Mouse (Mus musculus): ENCODE data around the gene Lbx1. TPM values are rescaled to one million over a fixed set of nuclear protein-coding genes. Genes with fewer than 3 reads are reported as not detected.

Gene Lbx1
- polyA plus RNA-seq (2012; rRNA removed; ENCODE audit: low replicate concordance): 0.11 and 2.2 TPM in 2 replicates

DNA sequence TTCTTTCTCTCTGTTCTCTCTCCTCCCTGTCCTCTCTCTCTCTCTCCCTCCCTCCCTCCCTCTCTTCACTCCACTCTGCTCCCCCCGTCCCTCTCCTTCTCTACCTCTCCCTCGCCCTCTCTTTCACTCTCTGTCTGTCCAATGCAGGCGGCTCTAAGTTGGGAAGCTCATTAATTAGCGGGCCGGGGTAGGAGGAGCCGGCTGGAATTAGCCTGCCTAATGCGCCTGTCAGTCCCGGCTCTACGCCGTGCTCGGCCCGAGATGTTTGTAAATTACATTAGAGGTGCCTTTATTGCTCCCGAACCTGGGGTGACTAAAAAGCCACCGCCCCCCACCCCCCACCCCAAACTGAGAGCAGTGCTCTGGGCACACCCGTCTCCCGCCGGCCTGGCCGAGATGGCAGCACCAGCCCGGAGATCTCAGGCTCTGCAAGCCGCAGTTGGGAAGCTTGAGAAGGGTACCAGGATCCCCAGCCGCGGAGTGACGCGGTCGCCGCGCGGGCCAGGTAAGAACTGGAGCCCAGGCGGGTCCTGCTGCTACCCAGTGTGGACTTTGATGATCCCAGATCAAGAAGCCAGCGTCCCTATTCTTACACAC, at the start of gene Lbx1:
TSS of gene Lbx1 (minus strand) at position 47 of the 597 bp plus-strand sequence.

Other genes starting within 250 kb of the Lbx1 start
- gene Sema4g, start 246.7 kb downstream of the Lbx1 start, polyA plus RNA-seq (2012; rRNA removed; ENCODE audit: low replicate concordance): 6.9 and 7.6 TPM in 2 replicates
- gene Twnk, start 230.1 kb downstream of the Lbx1 start, polyA plus RNA-seq (2012; rRNA removed; ENCODE audit: low replicate concordance): 7.1 and 15.0 TPM in 2 replicates
- gene Mrpl43, start 229.4 kb downstream of the Lbx1 start, polyA plus RNA-seq (2012; rRNA removed; ENCODE audit: low replicate concordance): 67.3 and 149 TPM in 2 replicates
- gene Lzts2, start 221.4 kb downstream of the Lbx1 start, polyA plus RNA-seq (2012; rRNA removed; ENCODE audit: low replicate concordance): 111 and 227 TPM in 2 replicates
- 0.55 and 4.3 TPM in 2 replicates for gene Pdzd7, start 190.1 kb downstream of the Lbx1 start, polyA plus RNA-seq (2012; rRNA removed; ENCODE audit: low replicate concordance)
- 41.9 and 58.2 TPM in 2 replicates for gene Sfxn3, start 188.3 kb downstream of the Lbx1 start, polyA plus RNA-seq (2012; rRNA removed; ENCODE audit: low replicate concordance)
- 3.9 and 5.0 TPM in 2 replicates for gene Kazald1, start 160.6 kb downstream of the Lbx1 start, polyA plus RNA-seq (2012; rRNA removed; ENCODE audit: low replicate concordance)
- gene Tlx1, start 85.1 kb downstream of the Lbx1 start, polyA plus RNA-seq (2012; rRNA removed; ENCODE audit: low replicate concordance): 0.06 and 0.13 TPM in 2 replicates
- 8.6 and 16.1 TPM in 2 replicates for gene Btrc, start 127.9 kb upstream of the Lbx1 start, polyA plus RNA-seq (2012; rRNA removed; ENCODE audit: low replicate concordance)